Mouse (Mus musculus) stomach, postnatal 0 days (tissue): ENCODE data around the gene Oaf. TPM values are rescaled to one million over a fixed set of nuclear protein-coding genes. Genes with fewer than 3 reads are reported as not detected.

Source experiments
- ATAC-seq: fragments of 200-750 bp; cut with Nextera tagmentation; 2 replicates; pipeline ENCODE4 v1.8.0; 2017; ENCODE audit not compliant: low FRiP score, low TSS enrichment
- DNase-seq: peaks from one replicate; pipeline ENCODE4 v3.0.0-alpha.2; 2016; ENCODE audit warnings: low spot score
- H3K27ac ChIP-seq: fragments of 300-500 bp; sonication (generic); replicated peaks from 2 replicates; pipeline ENCODE4 v1.5.1; 2014; ENCODE audit warnings: mild to moderate bottlenecking, control low read depth
- H3K27me3 ChIP-seq: fragments of 300-500 bp; sonication (generic); 2 replicates; pipeline ENCODE4 v1.6.1; 2014; ENCODE audit warnings: low read length; ENCODE audit not compliant: control insufficient read depth, insufficient read depth
- H3K36me3 ChIP-seq: fragments of 300-500 bp; sonication (generic); 2 replicates; pipeline ENCODE4 v1.6.1; 2014; ENCODE audit warnings: low read length, mixed read lengths; ENCODE audit not compliant: control insufficient read depth, insufficient read depth
- H3K4me1 ChIP-seq: fragments of 300-500 bp; sonication (generic); replicated peaks from 2 replicates; pipeline ENCODE4 v1.6.1; 2014; ENCODE audit warnings: antibody characterized with exemption; ENCODE audit not compliant: control insufficient read depth, insufficient read depth
- H3K4me2 ChIP-seq: fragments of 300-500 bp; sonication (generic); replicated peaks from 2 replicates; pipeline ENCODE4 v1.6.1; 2014; ENCODE audit warnings: low read depth, mild to moderate bottlenecking, control low read depth, moderate library complexity
- H3K4me3 ChIP-seq: fragments of 300-500 bp; sonication (generic); 2 replicates; pipeline ENCODE4 v1.5.1; 2014; ENCODE audit warnings: low read depth, low read length, control low read depth
- H3K9ac ChIP-seq: fragments of 300-500 bp; sonication (generic); 2 replicates; pipeline ENCODE4 v1.6.1; 2014; ENCODE audit warnings: mild to moderate bottlenecking, low read length, control low read depth, mixed read lengths
- H3K9me3 ChIP-seq: fragments of 300-500 bp; sonication (generic); 2 replicates; pipeline ENCODE4 v1.6.1; 2016; ENCODE audit warnings: low read length; ENCODE audit not compliant: control insufficient read depth
- CTCF ChIP-seq: IDR thresholded peaks from 2 replicates; pipeline ENCODE4 v1.5.1; 2016; ENCODE audit warnings: antibody characterized with exemption, low read depth, mild to moderate bottlenecking, moderate library complexity
- EP300 ChIP-seq: optimal IDR thresholded peaks from 2 replicates; pipeline ENCODE3; 2016; ENCODE audit warnings: antibody characterized with exemption
- WGBS: fragments of 180-500 bp; shearing (Covaris S2); extraction: QIAGEN DNeasy Blood & Tissue Kit; methylation state at CpG from one replicate; pipeline ENCODE4 v1.1.7; 2014; 5-methylcytosine and 5-hydroxymethylcytosine counted together
- polyA plus RNA-seq: library from polyadenylated mRNA; unstranded; fragments of >200 nt; fragmentation: Nextera tagmentation; extraction: Ambion mirVana; gene quantifications from 2 replicates; pipeline ENCODE4 v1.2.1, GENCODE M21; 2015

Gene Oaf
- polyA plus RNA-seq, 1 experiment from 2014 or later: 31.9 TPM

DNA sequence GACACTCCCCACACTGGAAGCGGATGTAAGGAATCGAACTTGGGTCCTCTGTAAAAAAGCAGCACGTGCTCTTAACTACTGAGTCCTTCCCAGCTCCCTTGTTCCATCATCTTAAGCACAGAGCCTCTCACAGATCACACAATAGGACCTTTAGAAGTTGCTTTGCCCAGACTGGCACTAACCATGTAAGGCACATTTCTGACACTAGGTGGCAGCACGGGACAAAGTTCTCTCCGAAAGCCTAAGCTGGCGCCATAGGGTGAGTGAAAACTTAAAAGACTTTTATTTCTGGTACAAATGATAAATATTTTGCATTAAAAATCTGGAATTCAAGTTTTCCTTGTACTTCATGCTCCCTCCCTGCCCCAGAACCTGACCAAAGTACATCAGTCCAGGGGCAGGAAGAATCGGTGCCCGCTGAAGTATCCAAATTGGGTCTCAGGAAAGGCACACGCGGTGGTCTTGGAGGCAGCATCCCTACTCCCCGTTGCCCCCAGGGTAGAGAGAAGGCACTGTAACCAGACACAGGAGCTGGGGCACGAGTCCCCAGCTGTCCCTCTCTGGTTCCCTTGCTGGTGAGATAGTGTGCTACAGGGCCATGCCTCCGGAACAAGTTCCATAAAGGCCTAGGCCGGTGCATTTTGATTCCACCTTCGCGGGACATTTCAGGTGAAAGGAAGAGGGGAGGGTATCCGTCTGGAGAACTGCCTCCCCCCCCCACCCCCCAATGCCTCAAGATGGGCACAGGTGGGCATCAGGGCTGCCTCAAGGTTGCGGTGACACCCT is 17.9 kb downstream of the Oaf start:
- WGBS: 49% methylated on average over 18 of the region's 18 CpGs
- Histone ChIP-seq H3K4me1 (0 out of 2 replicates have a peak, but pooled peaks cover 3% of the 10 kb centered on the region), H3K27me3 (no peaks in the 10 kb centered on the region), H3K4me2 (no peak overlapping the region), H3K36me3 (peaks cover 4% of the 10 kb centered on the region), H3K27ac (0 out of 2 replicates have a peak overlapping the region, but pooled peaks have one; percentile 49), H3K4me3 (no peak overlapping the region), H3K9me3 (no peaks in the 10 kb centered on the region), H3K9ac (no peak overlapping the region)
- peak; percentile 85 for DNase-seq
- TF ChIP-seq CTCF: peak; percentile 94
- no peak for TF ChIP-seq EP300
- 0 out of 2 replicates have a peak, but pooled peaks have one; percentile 46 for ATAC-seq

DNA sequence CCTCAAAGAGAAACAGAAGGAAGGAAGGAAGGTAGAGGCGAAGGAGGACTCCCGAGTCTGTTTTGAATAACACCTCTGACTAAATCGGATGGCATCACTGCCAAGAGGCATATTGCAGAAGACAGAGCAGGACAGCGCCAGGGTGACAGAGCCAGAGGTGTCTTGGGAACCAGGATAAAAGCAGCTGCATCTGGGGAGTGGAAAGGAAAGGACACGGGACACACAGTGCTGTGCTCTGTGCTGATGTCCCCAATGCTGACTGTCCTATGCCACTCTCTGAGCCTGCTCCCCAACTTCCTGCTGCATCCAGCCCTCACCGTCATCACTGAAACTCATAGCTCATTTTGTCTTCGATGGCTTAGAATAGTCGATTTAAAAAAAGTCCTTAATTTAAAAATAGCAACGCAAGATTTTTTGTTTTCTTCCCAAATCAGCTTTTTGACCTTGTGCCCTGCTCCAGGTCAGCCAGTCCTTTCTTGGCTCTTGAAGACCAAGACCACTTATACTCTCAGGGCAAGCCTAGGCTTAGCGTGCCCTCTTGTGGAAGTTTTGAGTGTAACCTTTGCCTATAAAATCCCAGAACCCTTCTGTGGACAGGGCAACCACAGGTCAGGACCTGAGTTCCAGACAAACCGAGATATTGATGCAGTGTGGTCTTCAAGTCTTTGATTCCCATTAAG is 28.8 kb downstream of the Oaf start:
- Histone ChIP-seq H3K27ac (peak overlapping the region; percentile 69), H3K27me3 (no peaks in the 10 kb centered on the region), H3K4me2 (peak overlapping the region; percentile 31), H3K4me3 (no peak overlapping the region), H3K36me3 (no peaks in the 10 kb centered on the region), H3K9ac (0 out of 2 replicates have a peak overlapping the region, but pooled peaks have one; percentile 23), H3K4me1 (peaks cover 4% of the 10 kb centered on the region; the same call in 1 of the 2 replicates), H3K9me3 (no peaks in the 10 kb centered on the region)
- TF ChIP-seq EP300 (no peak), CTCF (peak; percentile 95)
- ATAC-seq: 0 out of 2 replicates have a peak, but pooled peaks have one; percentile 24
- 17% methylated on average over 11 of the region's 11 CpGs for WGBS
- peak; percentile 42 for DNase-seq

DNA sequence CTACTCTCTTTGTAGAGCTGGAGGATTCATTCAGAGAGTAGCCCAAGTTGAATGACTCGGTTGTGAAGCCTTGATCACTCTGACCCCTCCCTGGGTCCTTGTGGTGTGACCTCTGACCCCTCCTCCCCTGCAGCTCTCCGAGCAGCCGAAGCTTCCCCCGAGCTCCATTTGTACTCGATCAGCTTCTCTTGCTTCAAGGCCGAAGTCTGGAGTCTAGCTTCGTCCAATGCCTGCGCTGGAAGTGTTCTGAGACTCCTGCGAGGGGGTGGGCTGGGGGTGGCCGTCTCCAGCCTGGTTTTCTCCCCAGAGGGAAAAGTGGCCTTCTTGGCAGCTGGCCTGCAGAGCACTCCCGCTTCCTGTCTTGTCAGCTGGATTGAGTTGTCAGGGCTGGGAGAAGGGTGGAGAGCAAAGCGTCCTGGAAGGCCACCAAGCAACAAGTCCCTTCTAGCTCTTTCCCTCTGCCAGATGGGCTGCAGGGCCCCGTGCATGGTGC is 29.5 kb downstream of the Oaf start, which contains the start of gene Pou2f3:
TSS of gene Pou2f3 (minus strand) at position 180 of the 493 bp plus-strand sequence.
- Histone ChIP-seq H3K4me2 (peak within 1 kb of the TSS; percentile 31), H3K27ac (peak within 1 kb of the TSS; percentile 69), H3K4me1 (peaks cover 7% of the 10 kb centered on the region; the same call in 1 of the 2 replicates), H3K36me3 (no peaks in the 10 kb centered on the region), H3K9me3 (no peaks in the 10 kb centered on the region), H3K27me3 (no peaks in the 10 kb centered on the region), H3K9ac (0 out of 2 replicates have a peak within 1 kb of the TSS, but pooled peaks have one; percentile 23), H3K4me3 (no peak within 1 kb of the TSS)
- DNase-seq (peak; percentile 41), ATAC-seq (peak; percentile 53; the same call in 1 of the 2 replicates)
- no peak for TF ChIP-seq EP300
- WGBS: 8% methylated on average over 13 of the region's 13 CpGs

DNA sequence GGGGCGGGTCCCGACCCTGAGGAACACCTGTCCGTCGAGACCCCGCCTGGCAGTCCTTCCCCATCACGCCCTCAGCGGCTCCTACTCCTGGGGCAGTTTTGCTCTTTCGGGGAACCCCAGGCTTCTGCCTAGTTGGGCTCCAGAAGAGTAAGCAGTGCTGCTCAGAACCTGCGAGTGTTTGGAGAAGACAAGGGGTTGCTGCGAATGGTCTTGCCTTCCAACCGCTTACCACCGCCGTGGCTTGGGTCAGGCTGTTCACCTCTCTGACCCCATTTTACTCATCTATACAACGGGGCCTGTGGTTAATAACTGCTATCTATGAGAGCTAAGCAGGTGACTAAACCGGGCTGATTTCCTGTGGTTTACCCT is 33.7 kb downstream of the Oaf start:
- ATAC-seq: no peak; the same call in 1 of the 2 replicates
- WGBS: 5% methylated on average over 15 of the region's 15 CpGs
- no peaks in the 10 kb centered on the region for H3K9me3 ChIP-seq
- peaks cover 7% of the 10 kb centered on the region; the same call in 1 of the 2 replicates for H3K4me1 ChIP-seq
- no peaks in the 10 kb centered on the region for H3K36me3 ChIP-seq
- H3K27ac ChIP-seq: no peak overlapping the region
- no peak overlapping the region for H3K9ac ChIP-seq
- DNase-seq: no peak
- TF ChIP-seq EP300 (no peak), CTCF (no peak)
- H3K4me2 ChIP-seq: peak overlapping the region; percentile 70
- peak overlapping the region; percentile 38 for H3K4me3 ChIP-seq
- H3K27me3 ChIP-seq: 0 out of 2 replicates have a peak, but pooled peaks cover 5% of the 10 kb centered on the region

DNA sequence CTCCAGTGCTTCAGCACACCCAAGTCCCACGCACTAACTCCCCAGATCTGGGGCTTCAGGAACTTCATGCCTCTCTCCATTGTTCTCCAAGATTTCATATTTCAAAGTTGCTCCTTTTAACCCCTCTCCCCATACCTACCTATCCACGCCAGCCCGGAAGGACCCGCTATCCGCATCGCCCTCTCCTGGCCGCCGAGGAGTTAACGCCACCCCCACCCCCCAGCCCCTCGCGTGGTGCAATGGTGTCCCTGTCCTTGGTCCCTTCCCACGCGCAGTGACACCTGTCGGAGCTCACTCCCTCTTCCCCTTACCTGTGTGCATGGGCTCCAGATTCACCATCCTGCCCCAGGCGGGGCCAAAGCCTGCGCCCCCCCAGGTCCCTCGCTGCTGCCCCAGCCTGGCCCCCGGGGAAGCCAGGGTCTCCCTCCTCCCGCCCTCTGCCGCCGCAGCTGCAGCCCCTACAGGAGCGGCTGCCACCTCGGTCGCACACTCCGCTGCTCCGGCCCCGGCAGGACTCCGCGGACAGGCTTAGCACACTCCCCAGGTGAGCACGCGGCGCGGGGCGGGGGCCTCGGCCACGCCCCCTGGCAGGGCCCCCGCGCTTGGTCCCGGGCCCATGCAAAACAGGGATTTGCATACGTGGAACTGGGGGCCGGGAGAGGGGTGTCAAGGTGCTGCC is 34.2 kb downstream of the Oaf start:
- Histone ChIP-seq H3K27me3 (peaks cover 5% of the 10 kb centered on the region; the same call in 1 of the 2 replicates), H3K27ac (no peak overlapping the region), H3K36me3 (no peaks in the 10 kb centered on the region), H3K9me3 (no peaks in the 10 kb centered on the region), H3K4me1 (peaks cover 6% of the 10 kb centered on the region; the same call in 1 of the 2 replicates), H3K9ac (0 out of 2 replicates have a peak overlapping the region, but pooled peaks have one; percentile 8), H3K4me3 (peak overlapping the region; percentile 38), H3K4me2 (peak overlapping the region; percentile 70)
- DNase-seq (peak; percentile 32), ATAC-seq (peak; percentile 40)
- WGBS: 2% methylated on average over 40 of the region's 41 CpGs
- TF ChIP-seq CTCF (peak; percentile 59), EP300 (no peak)
